Mouse (Mus musculus) retina, postnatal 7 days (tissue): Measurements from ENCODE around the gene Sorbs2.

Experiments
- DNase-seq: peaks from one replicate; pipeline ENCODE4 v3.0.0-alpha.2; 2012; ENCODE audit warnings: low read depth, low spot score

Gene Sorbs2

GRCm38 (mm10) chr8:45621576-45622178 lies 114.1 kb downstream of the Sorbs2 start:
- no peak for DNase-seq

GRCm38 (mm10) chr8:45626406-45626805 lies 118.8 kb downstream of the Sorbs2 start:
- no peak for DNase-seq

GRCm38 (mm10) chr8:45627246-45628241 lies 120.0 kb downstream of the Sorbs2 start:
- DNase-seq, result peak; percentile 79

GRCm38 (mm10) chr8:45628421-45629065 lies 121.0 kb downstream of the Sorbs2 start:
- no peak for DNase-seq

- DNase-seq, result no peak
Observed at GRCm38 (mm10) chr8:45629066-45629430, 121.5 kb downstream of the Sorbs2 start.

GRCm38 (mm10) chr8:45631023-45631422 lies 123.4 kb downstream of the Sorbs2 start:
- DNase-seq, result no peak

GRCm38 (mm10) chr8:45635155-45635554 lies 127.6 kb downstream of the Sorbs2 start:
- DNase-seq, result no peak

- DNase-seq, result no peak
Observed at GRCm38 (mm10) chr8:45637745-45638144, 130.2 kb downstream of the Sorbs2 start.

- DNase-seq, result no peak
Observed at GRCm38 (mm10) chr8:45639444-45639843, 131.9 kb downstream of the Sorbs2 start.

GRCm38 (mm10) chr8:45644651-45645050 lies 137.1 kb downstream of the Sorbs2 start:
- DNase-seq, result no peak

GRCm38 (mm10) chr8:45649063-45649462 lies 141.5 kb downstream of the Sorbs2 start:
- DNase-seq, result no peak

- DNase-seq, result no peak
Observed at GRCm38 (mm10) chr8:45649966-45650365, 142.4 kb downstream of the Sorbs2 start.

GRCm38 (mm10) chr8:45658021-45658420 lies 150.4 kb downstream of the Sorbs2 start:
- no peak for DNase-seq

GRCm38 (mm10) chr8:45658458-45659325 lies 151.1 kb downstream of the Sorbs2 start:
- DNase-seq, result no peak

GRCm38 (mm10) chr8:45659473-45659872 lies 151.9 kb downstream of the Sorbs2 start:
- DNase-seq, result no peak

- no peak for DNase-seq
Observed at GRCm38 (mm10) chr8:45660570-45660969, 153.0 kb downstream of the Sorbs2 start.

GRCm38 (mm10) chr8:45661605-45662004 lies 154.0 kb downstream of the Sorbs2 start:
- DNase-seq, result no peak

- no peak for DNase-seq
Observed at GRCm38 (mm10) chr8:45666221-45666620, 158.6 kb downstream of the Sorbs2 start.

- no peak for DNase-seq
Observed at GRCm38 (mm10) chr8:45673149-45673548, 165.6 kb downstream of the Sorbs2 start.

GRCm38 (mm10) chr8:45675821-45676279 lies 168.3 kb downstream of the Sorbs2 start:
- DNase-seq, result no peak
